Mouse (Mus musculus) bone marrow, adult 2 months (tissue): ENCODE measurements at regions not wholly inside any gene's neighbourhood (a gene's known extent, or its start where the extent isn't known, plus 50 kb on each side); places are given as distances from the start of the nearest gene placed in this dataset.

Experiments
- H3K27ac ChIP-seq: fragments of 200-500 bp; 2 replicates; pipeline ENCODE4 v1.5.1; 2012; ENCODE audit warnings: low read depth, mild to moderate bottlenecking, control low read depth, inconsistent platforms, low read length; ENCODE audit not compliant: control insufficient read depth, poor library complexity, insufficient read depth
- H3K4me1 ChIP-seq: fragments of 200-500 bp; 2 replicates; pipeline ENCODE4 v1.6.1; 2011; ENCODE audit warnings: low read length; ENCODE audit not compliant: control insufficient read depth, insufficient read depth
- H3K4me3 ChIP-seq: fragments of 200-500 bp; replicated peaks from 2 replicates; pipeline ENCODE3; 2011; ENCODE audit warnings: mild to moderate bottlenecking, low read depth, low read length, control low read depth; ENCODE audit not compliant: control insufficient read depth
- CTCF ChIP-seq: fragments of 200-500 bp; IDR thresholded peaks from 2 replicates; pipeline ENCODE4 v1.5.1; 2011; ENCODE audit warnings: low read length, control low read depth; ENCODE audit not compliant: control insufficient read depth, insufficient read depth
- POLR2A ChIP-seq: fragments of 200-500 bp; IDR thresholded peaks from 2 replicates; pipeline ENCODE4 v1.6.1; 2011; ENCODE audit warnings: low read depth, mild to moderate bottlenecking, control low read depth, low read length, borderline replicate concordance; ENCODE audit not compliant: control insufficient read depth
- WGBS: fragments of 180-500 bp; shearing (Covaris S2); methylation state at CpG from one replicate; pipeline ENCODE4 v1.1.7; 2018; 5-methylcytosine and 5-hydroxymethylcytosine counted together

GRCm38 (mm10) chr3:41436238-41436637, 119.3 kb upstream of the Jade1 start:
- Histone ChIP-seq H3K4me3 (no peak overlapping the region), H3K4me1 (no peaks in the 10 kb centered on the region), H3K27ac (no peak overlapping the region)
- 86% methylated on average over 8 of the region's 8 CpGs for WGBS
- TF ChIP-seq POLR2A (no peak), CTCF (no peak)

GRCm38 (mm10) chr3:41433106-41433505, 122.4 kb upstream of the Jade1 start:
- TF ChIP-seq POLR2A (no peak), CTCF (no peak)
- 70% methylated on average over 3 of the region's 3 CpGs for WGBS

GRCm38 (mm10) chr3:41432376-41432775, 123.2 kb upstream of the Jade1 start:
- WGBS = 89% methylated on average over 5 of the region's 5 CpGs
- Histone ChIP-seq H3K4me3 (no peak overlapping the region), H3K27ac (no peak overlapping the region), H3K4me1 (no peaks in the 10 kb centered on the region)
- TF ChIP-seq POLR2A = no peak

More at GRCm38 (mm10) chr3:41433106-41433505, 122.4 kb upstream of the Jade1 start:
- Histone ChIP-seq H3K4me1 (no peaks in the 10 kb centered on the region), H3K4me3 (no peak overlapping the region), H3K27ac (no peak overlapping the region)

- WGBS = 84% methylated on average over 3 of the region's 3 CpGs
These were observed 125.3 kb upstream of the Jade1 start for GRCm38 (mm10) chr3:41430191-41430590.

GRCm38 (mm10) chr3:41426946-41427345, 128.6 kb upstream of the Jade1 start:
- WGBS = 88% methylated on average over 3 of the region's 3 CpGs

More at GRCm38 (mm10) chr3:41430191-41430590, 125.3 kb upstream of the Jade1 start:
- Histone ChIP-seq H3K4me1 (no peaks in the 10 kb centered on the region), H3K4me3 (no peak overlapping the region), H3K27ac (no peak overlapping the region)
- TF ChIP-seq CTCF (no peak), POLR2A (no peak)

GRCm38 (mm10) chr3:41425863-41426262, 129.7 kb upstream of the Jade1 start:
- WGBS = 85% methylated on average over 8 of the region's 8 CpGs
- no peak overlapping the region for H3K27ac ChIP-seq
- no peak for TF ChIP-seq CTCF
- no peak for TF ChIP-seq POLR2A
- H3K4me1 ChIP-seq = no peaks in the 10 kb centered on the region
- no peak overlapping the region for H3K4me3 ChIP-seq

More at GRCm38 (mm10) chr3:41426946-41427345, 128.6 kb upstream of the Jade1 start:
- Histone ChIP-seq H3K4me3 (no peak overlapping the region), H3K27ac (no peak overlapping the region), H3K4me1 (no peaks in the 10 kb centered on the region)
- TF ChIP-seq POLR2A (no peak), CTCF (no peak)

- H3K27ac ChIP-seq = no peak overlapping the region
- H3K4me1 ChIP-seq = no peaks in the 10 kb centered on the region
- WGBS = 50% methylated on average over 10 of the region's 10 CpGs
- TF ChIP-seq CTCF = no peak
- no peak for TF ChIP-seq POLR2A
- H3K4me3 ChIP-seq = no peak overlapping the region
These were observed 131.2 kb upstream of the Jade1 start for GRCm38 (mm10) chr3:41424142-41424939.

GRCm38 (mm10) chr3:41423630-41424029, 131.9 kb upstream of the Jade1 start:
- Histone ChIP-seq H3K27ac (no peak overlapping the region), H3K4me1 (no peaks in the 10 kb centered on the region), H3K4me3 (no peak overlapping the region)
- no peak for TF ChIP-seq POLR2A
- TF ChIP-seq CTCF = no peak
- 71% methylated on average over 5 of the region's 5 CpGs for WGBS
